Mouse (Mus musculus): ENCODE measurements around the gene Nlk. TPM values are rescaled to one million over a fixed set of nuclear protein-coding genes. Genes with fewer than 3 reads are reported as not detected.

Gene Nlk
- 10.0 TPM for polyA plus RNA-seq (2017; shearing (Covaris generic))

DNA sequence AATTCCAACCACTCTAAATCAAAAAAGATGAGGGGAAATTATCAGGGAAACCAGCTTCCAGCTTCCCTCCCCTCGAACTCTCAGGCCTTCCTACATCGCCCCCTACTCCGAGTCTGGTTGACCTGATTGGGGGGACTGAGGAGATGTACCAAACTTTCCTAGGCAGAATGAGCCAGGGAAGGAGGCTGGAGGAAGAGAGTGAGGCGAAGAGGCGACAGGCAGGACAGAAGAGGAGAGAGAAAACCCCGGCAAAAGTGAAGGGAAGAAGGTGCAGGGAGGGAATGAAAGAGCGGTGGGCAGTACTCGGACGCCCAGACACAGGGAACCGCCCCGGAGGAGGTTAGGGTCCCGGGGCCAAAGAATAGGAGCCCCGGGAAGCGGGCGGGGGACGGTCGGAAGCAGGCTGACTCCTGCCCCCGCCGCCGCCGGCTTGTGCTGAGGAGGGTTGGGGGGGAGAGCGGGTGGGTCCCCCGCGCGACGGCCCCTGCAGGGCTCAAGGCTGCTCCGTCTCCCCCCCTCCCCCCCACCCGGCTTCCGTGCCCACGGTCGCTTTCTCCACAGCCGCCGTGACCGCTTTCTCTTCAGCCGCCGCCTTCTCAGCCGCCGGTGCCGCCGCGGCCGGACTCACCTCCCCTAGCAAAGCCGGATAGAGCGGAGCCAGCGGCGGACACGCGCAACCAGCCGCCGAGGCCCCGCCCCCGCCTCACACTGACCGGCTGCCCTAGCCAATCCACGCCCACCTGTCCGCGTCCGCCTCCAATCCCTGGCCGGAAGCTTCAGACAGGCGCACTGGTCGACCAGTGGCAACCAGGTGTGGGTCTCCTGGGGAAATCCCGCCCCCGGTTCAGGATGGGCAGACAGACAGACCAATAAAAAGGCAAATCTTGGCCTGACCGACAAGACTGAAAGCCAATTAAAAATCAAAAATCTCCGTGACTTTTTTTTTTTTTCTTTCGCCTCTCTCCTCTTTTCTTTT is at the start of gene Nlk:
Nlk (minus strand) TSS at position 597 of the 976 bp plus-strand sequence.

DNA sequence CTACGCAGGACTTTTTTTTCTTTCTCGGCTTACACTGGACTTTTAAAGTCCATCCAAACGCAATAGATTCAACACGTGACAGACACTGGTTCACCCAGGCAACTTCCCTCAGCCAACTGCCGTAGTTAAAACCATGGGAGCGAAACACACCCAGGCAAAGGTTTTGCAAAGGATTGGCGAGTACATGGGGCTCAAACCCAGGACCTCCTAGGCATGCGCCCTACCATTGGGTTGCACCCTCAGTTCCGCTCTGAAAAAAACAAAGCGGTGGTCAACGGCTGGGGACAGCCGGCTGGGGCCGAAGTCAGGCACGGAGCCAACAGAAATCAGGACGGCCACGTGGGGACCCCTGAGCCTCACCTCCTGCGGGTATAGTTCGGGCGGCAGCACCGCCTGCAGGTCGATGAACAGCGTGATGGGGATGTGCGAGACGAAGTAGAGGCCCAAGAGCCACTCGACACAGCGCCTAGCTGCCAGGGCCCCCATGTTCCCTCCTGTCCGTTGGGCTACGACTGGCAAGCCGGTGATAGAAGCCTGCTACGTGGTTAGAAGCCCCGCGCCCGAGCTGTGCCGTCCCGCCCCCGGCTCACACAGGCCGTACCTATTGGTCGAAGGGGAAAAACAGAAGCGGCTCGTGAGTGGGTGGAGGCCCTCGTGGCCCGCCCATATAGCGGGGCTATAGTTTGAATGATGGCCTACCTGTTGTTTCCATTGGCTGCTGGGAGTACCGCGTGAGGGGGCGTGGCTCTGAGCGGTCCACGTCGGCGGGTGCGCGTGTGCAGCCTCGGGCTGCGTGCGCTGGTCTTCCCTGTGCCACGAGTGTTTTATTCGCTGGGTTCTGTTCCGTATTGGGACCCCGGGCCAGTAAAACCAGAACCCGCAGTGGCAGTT is 146.8 kb downstream of the Nlk start, which contains the start of gene Tmem97:
Tmem97 (minus strand) TSS at position 610 of the 891 bp plus-strand sequence.

GRCm38 (mm10) chr11:78536080-78536689 is 161.0 kb downstream of the Nlk start, which contains the start of the genes Tnfaip1 and Ift20:
Gene Tnfaip1, minus strand, starts transcription at chr11:78536332.
Gene Ift20, plus strand, starts transcription at chr11:78536361.

Other genes with a start within 250 kb of the Nlk start
- gene Slc46a1, start 231.7 kb downstream of the Nlk start, polyA plus RNA-seq (2017; shearing (Covaris generic)) = 1.0 TPM
- gene Sarm1, start 199.6 kb downstream of the Nlk start, polyA plus RNA-seq (2017; shearing (Covaris generic)) = 1.8 TPM
- gene Vtn, start 198.3 kb downstream of the Nlk start, polyA plus RNA-seq (2017; shearing (Covaris generic)) = not detected
- not detected for gene Sebox, start 193.9 kb downstream of the Nlk start, polyA plus RNA-seq (2017; shearing (Covaris generic))
- gene Tmem199, start 185.2 kb downstream of the Nlk start, polyA plus RNA-seq (2017; shearing (Covaris generic)) = 16.0 TPM
- 31.8 TPM for gene Poldip2, start 185.2 kb downstream of the Nlk start, polyA plus RNA-seq (2017; shearing (Covaris generic))
- gene Tnfaip1, start 161.0 kb downstream of the Nlk start, polyA plus RNA-seq (2017; shearing (Covaris generic)) = 11.7 TPM
- 50.3 TPM for gene Ift20, start 161.0 kb downstream of the Nlk start, polyA plus RNA-seq (2017; shearing (Covaris generic))
- gene Tmem97, start 146.6 kb downstream of the Nlk start, polyA plus RNA-seq (2017; shearing (Covaris generic)) = 17.7 TPM
- 17.2 TPM for gene Ccnq, start 54.4 kb upstream of the Nlk start, polyA plus RNA-seq (2017; shearing (Covaris generic))
- gene Lyrm9, start 129.2 kb upstream of the Nlk start, polyA plus RNA-seq (2017; shearing (Covaris generic)) = 10.4 TPM
- gene Nos2, start 223.4 kb upstream of the Nlk start, polyA plus RNA-seq (2017; shearing (Covaris generic)) = not detected